Mouse (Mus musculus): ENCODE data around the gene Gm2022. TPM values are rescaled to one million over a fixed set of nuclear protein-coding genes. Genes with fewer than 3 reads are reported as not detected.

The Gm2022 gene
- not detected for total RNA-seq (2023)

GRCm38 (mm10) chr12:87895070-87895469, at the start of gene Gm2022:
Gene Gm2022, plus strand, starts transcription at chr12:87895370.

GRCm38 (mm10) chr12:87873772-87874171, 21.4 kb upstream of the Gm2022 start, which contains the start of gene Gm2016:
Gene Gm2016, plus strand, starts transcription at chr12:87874072.

GRCm38 (mm10) chr12:87919721-87920120, 24.6 kb downstream of the Gm2022 start, which contains the start of gene Gm2035:
Gene Gm2035, minus strand, starts transcription at chr12:87919857.

Other genes starting within 250 kb of the Gm2022 start
- not detected for gene Gm21319, start 119.6 kb upstream of the Gm2022 start, total RNA-seq (2023)
- gene Gm21936, start 99.9 kb upstream of the Gm2022 start, total RNA-seq (2023), result not detected
- not detected for gene BB287469, start 78.8 kb upstream of the Gm2022 start, total RNA-seq (2023)
- gene Gm2001, start 53.0 kb upstream of the Gm2022 start, total RNA-seq (2023), result not detected
- gene Gm2016, start 21.3 kb upstream of the Gm2022 start, total RNA-seq (2023), result not detected
- not detected for gene Gm2035, start 24.5 kb downstream of the Gm2022 start, total RNA-seq (2023)
- gene Gm2042, start 58.7 kb downstream of the Gm2022 start, total RNA-seq (2023), result not detected
- not detected for gene Gm2075, start 116.5 kb downstream of the Gm2022 start, total RNA-seq (2023)
- gene Gm6803, start 123.4 kb downstream of the Gm2022 start, total RNA-seq (2023), result not detected
- not detected for gene Gm2056, start 131.6 kb downstream of the Gm2022 start, total RNA-seq (2023)
- not detected for gene Gm16368, start 188.3 kb downstream of the Gm2022 start, total RNA-seq (2023)

All from neutrophil, adult 83 days (primary cell).